Mouse (Mus musculus) heart, embryonic 11.5 days (tissue): ENCODE measurements at regions not wholly inside any gene's neighbourhood (a gene's known extent, or its start where the extent isn't known, plus 50 kb on each side); places are given as distances from the start of the nearest gene placed in this dataset.

Source experiments
- ATAC-seq: fragments of 200-750 bp; cut with Nextera tagmentation; replicated peaks from 2 replicates; pipeline ENCODE4 v1.8.0; 2017; ENCODE audit warnings: moderate library complexity; ENCODE audit not compliant: insufficient number of reproducible peaks, low FRiP score, low TSS enrichment
- H3K27ac ChIP-seq: fragments of 300-500 bp; sonication (generic); 2 replicates; pipeline ENCODE4 v1.5.1; 2014; ENCODE audit warnings: mild to moderate bottlenecking, low read depth, low read length
- H3K27me3 ChIP-seq: fragments of 300-500 bp; sonication (generic); 2 replicates; pipeline ENCODE4 v1.6.1; 2014; ENCODE audit warnings: mild to moderate bottlenecking, low read length, mixed read lengths; ENCODE audit not compliant: control insufficient read depth, insufficient read depth
- H3K36me3 ChIP-seq: fragments of 300-500 bp; sonication (generic); 2 replicates; pipeline ENCODE4 v1.6.1; 2014; ENCODE audit warnings: mild to moderate bottlenecking, low read length, moderate library complexity, mixed read lengths; ENCODE audit not compliant: control insufficient read depth, insufficient read depth
- H3K4me1 ChIP-seq: fragments of 300-500 bp; sonication (generic); 2 replicates; pipeline ENCODE4 v1.6.1; 2014; ENCODE audit warnings: low read length; ENCODE audit not compliant: control insufficient read depth, insufficient read depth
- H3K4me2 ChIP-seq: fragments of 300-500 bp; sonication (generic); 2 replicates; pipeline ENCODE4 v1.6.1; 2014; ENCODE audit warnings: mild to moderate bottlenecking, moderate library complexity
- H3K4me3 ChIP-seq: fragments of 300-500 bp; sonication (generic); 2 replicates; pipeline ENCODE4 v1.5.1; 2014; ENCODE audit warnings: low read depth, low read length
- H3K9ac ChIP-seq: fragments of 300-500 bp; sonication (generic); 2 replicates; pipeline ENCODE4 v1.6.1; 2014; ENCODE audit warnings: mild to moderate bottlenecking, low read depth, low read length, moderate library complexity
- H3K9me3 ChIP-seq: fragments of 300-500 bp; sonication (generic); replicated peaks from 2 replicates; pipeline ENCODE4 v1.6.1; 2016; ENCODE audit warnings: low read length; ENCODE audit not compliant: control insufficient read depth
- WGBS: fragments of 180-500 bp; shearing (Covaris S2); extraction: QIAGEN DNeasy Blood & Tissue Kit; methylation state at CpG from one replicate; pipeline ENCODE4 v1.1.7; 2014; ENCODE audit not compliant: insufficient replicate concordance; 5-methylcytosine and 5-hydroxymethylcytosine counted together

DNA sequence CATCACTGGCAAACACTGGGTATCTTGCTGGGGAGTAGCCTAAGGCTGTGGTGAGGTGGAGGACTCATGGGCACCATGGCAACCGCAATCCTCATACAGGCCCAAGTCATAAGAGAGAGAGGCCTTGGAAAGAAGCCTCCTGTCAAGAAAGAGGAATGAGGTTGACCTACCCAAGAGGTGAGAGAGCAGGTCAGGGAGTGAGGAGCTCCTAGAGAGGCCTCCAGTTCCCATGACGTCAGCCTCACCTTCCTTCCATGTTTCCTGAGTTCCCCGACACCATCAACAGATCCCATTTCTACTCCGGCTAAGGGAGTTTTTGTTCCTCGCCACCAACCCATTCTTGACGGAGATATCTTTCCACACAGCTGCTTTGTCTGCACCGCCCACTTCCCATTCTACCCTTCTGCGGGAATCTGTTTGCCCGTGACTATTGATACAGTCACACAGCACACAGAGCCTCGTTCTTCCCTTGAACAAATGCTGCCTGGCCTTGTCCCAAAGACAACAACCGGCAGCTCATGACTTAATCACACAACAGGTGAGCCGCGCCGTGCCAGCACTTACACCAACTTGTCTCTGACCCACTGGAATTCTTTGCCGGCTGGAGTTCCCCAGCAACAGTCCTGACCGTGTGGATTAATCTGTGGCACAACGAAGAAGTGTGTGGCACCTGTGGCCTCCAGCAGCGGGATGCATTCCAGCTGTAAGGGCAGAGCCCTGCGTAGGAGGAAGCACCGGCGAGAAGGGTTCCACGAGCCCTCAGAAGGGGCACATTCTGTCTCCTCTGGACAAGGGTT is 111.8 kb upstream of the Rreb1 start:
- WGBS = 60% methylated on average over 22 of the region's 22 CpGs
- no peaks in the 10 kb centered on the region for H3K27me3 ChIP-seq
- no peak overlapping the region for H3K4me2 ChIP-seq
- 0 out of 2 replicates have a peak overlapping the region, but pooled peaks have one; percentile 46 for H3K27ac ChIP-seq
- H3K4me3 ChIP-seq = no peak overlapping the region
- H3K9me3 ChIP-seq = no peaks in the 10 kb centered on the region
- H3K36me3 ChIP-seq = no peaks in the 10 kb centered on the region
- ATAC-seq = peak; percentile 55; the same call in 1 of the 2 replicates
- H3K4me1 ChIP-seq = peaks cover 4% of the 10 kb centered on the region; the same call in 1 of the 2 replicates
- no peak overlapping the region for H3K9ac ChIP-seq

DNA sequence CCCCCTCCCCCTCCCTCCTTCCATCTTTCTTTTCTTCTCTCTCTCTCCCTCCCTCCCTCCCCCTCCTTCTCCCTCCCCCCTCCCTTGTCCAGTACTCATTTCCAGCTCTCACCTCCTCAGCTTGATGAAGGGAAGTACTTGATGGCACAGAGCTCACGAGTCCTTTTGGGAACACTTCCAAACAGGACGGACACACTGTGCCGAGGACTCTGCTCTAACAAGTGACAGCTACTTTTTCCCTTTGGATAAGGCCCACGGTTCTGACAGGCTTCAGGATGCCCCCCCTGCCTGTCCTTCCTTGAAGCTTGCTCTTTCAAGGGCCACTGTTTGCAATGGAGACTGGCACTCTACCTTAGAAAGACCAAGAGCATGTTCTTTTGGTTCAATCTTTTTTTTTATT is 110.8 kb upstream of the Rreb1 start:
- H3K9ac ChIP-seq = no peak overlapping the region
- no peaks in the 10 kb centered on the region for H3K36me3 ChIP-seq
- H3K4me2 ChIP-seq = no peak overlapping the region
- H3K4me3 ChIP-seq = no peak overlapping the region
- WGBS = 35% methylated on average over 4 of the region's 4 CpGs
- H3K9me3 ChIP-seq = no peaks in the 10 kb centered on the region
- peaks cover 4% of the 10 kb centered on the region; the same call in 1 of the 2 replicates for H3K4me1 ChIP-seq
- H3K27ac ChIP-seq = no peak overlapping the region
- ATAC-seq = no peak
- H3K27me3 ChIP-seq = no peaks in the 10 kb centered on the region

DNA sequence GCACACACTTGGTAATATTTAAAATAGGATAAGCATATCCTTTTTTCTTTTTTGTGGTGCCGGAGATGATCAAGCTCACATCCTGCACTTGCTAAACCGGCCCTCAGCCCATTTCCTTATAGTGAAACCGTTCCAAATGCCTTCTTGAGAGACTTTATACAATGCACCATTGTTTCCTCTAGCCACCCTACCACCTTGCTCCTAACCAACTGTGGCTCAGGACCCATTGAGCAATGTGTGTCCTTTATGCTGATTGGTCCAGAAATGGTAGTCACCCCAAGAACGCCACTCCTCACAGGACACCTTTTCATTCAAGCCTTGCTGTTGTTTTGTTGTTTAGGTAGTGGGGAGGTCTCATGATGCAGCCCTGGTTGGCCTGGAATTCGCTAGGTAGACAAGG is 110.3 kb upstream of the Rreb1 start:
- Histone ChIP-seq H3K27me3 (no peaks in the 10 kb centered on the region), H3K4me1 (peaks cover 7% of the 10 kb centered on the region; the same call in 1 of the 2 replicates), H3K36me3 (no peaks in the 10 kb centered on the region), H3K27ac (no peak overlapping the region), H3K4me2 (no peak overlapping the region), H3K9ac (no peak overlapping the region), H3K4me3 (no peak overlapping the region), H3K9me3 (no peaks in the 10 kb centered on the region)
- ATAC-seq = no peak
- WGBS = 65% methylated on average over 5 of the region's 5 CpGs

DNA sequence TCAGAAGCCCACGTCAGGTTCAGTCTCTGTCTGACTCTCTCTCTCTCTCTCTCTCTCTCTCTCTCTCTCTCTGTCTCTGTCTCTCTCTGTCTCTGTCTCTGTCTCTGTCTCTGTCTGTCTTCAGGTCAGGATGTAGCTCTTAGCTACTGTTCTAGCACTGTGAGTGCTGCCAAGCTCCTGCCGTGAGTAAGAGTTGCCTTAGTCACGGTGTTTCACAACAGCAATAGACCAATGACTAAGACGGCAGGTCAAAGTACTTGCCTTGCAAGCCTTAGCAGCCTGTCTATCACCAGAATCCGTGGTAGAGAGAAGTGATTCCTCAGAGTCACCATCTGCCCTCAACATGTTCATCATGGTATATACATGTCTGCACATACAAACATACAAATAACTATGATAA is 107.1 kb upstream of the Rreb1 start:
- H3K36me3 ChIP-seq = no peaks in the 10 kb centered on the region
- H3K9ac ChIP-seq = no peak overlapping the region
- no peak overlapping the region for H3K4me3 ChIP-seq
- no peak overlapping the region for H3K27ac ChIP-seq
- no peak for ATAC-seq
- no peaks in the 10 kb centered on the region for H3K9me3 ChIP-seq
- no peak overlapping the region for H3K4me2 ChIP-seq
- 82% methylated on average over 5 of the region's 5 CpGs for WGBS
- peaks cover 7% of the 10 kb centered on the region; the same call in 1 of the 2 replicates for H3K4me1 ChIP-seq
- no peaks in the 10 kb centered on the region for H3K27me3 ChIP-seq

DNA sequence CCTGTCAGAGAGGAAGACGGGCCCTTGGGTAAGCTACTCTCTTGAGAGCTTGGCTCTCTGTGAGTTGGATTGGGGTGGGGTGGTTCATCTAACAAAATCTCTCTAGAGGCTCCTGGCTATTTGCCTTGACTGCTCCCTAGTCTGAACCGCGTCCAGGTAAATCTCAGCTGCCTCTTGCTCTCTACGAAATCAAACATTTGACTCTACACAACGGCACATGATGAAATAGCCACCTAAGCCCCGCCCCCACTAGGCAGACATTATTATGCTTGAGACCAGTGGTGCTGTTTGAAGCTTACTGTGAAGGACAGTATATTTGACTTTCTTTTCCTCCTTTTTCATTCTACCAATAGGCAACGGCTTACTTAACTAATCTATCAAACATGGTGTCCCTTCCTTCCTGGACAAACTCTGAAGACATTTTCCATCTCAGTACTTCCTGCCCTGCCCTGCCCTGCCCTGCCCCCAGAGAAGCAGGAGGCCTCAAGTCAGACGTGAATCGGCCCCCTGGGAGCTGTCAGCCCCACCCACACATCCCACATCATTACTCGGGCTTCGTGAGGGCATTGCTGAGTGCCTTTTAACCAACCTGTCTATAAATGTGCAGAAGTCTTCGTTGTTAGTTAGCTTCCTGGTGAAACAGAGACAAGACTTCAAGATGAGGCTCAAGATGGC is 103.4 kb upstream of the Rreb1 start:
- no peak overlapping the region for H3K9ac ChIP-seq
- 59% methylated on average over 12 of the region's 12 CpGs for WGBS
- H3K27me3 ChIP-seq = no peaks in the 10 kb centered on the region
- H3K9me3 ChIP-seq = no peaks in the 10 kb centered on the region
- H3K36me3 ChIP-seq = no peaks in the 10 kb centered on the region
- peaks cover 15% of the 10 kb centered on the region for H3K4me1 ChIP-seq
- H3K4me2 ChIP-seq = no peak overlapping the region
- H3K4me3 ChIP-seq = no peak overlapping the region
- no peak overlapping the region for H3K27ac ChIP-seq
- no peak for ATAC-seq

DNA sequence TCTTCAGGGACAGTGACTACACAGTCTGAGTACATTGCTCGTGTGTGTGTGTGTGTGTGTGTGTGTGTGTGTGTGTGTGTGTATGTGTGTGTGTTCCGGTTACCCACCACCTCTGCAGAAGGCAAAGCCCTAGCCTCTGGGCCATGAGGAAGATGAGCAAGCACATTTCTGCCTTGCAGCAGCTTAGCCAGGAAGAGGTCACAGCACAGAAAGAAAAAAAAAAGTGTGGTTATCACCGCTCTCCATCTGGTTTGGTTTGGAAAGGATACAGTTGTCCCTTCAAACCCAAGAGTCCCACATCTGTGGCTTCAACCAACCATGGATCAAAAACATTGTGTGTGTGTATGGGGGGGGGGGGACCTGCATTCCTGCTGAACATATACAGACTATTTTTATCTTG is 102.5 kb upstream of the Rreb1 start:
- H3K9me3 ChIP-seq = no peaks in the 10 kb centered on the region
- no peak overlapping the region for H3K4me3 ChIP-seq
- peaks cover 15% of the 10 kb centered on the region for H3K4me1 ChIP-seq
- H3K4me2 ChIP-seq = no peak overlapping the region
- no peak overlapping the region for H3K9ac ChIP-seq
- ATAC-seq = no peak
- no peak overlapping the region for H3K27ac ChIP-seq
- H3K27me3 ChIP-seq = no peaks in the 10 kb centered on the region
- H3K36me3 ChIP-seq = no peaks in the 10 kb centered on the region
- 82% methylated on average over 3 of the region's 3 CpGs for WGBS

DNA sequence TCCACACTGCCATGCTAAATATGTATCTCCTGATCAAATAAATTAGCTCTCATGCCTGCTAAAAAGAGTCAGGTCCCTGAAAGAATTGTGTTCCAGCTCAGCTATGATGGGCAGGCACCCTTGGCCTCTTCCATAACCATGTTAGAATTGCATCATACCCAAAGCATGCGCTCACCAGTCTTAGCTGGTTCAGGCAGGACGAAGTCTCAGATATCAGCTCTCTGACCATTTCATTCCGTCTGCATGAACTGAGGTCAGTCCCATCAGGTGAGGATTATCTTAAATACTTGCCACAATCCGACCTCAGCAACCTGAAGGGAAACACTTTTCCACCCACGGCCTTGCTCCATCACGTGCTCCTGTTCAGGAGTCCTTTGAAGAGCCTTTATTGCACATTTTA is 101.3 kb upstream of the Rreb1 start:
- Histone ChIP-seq H3K9me3 (no peaks in the 10 kb centered on the region), H3K27ac (0 out of 2 replicates have a peak overlapping the region, but pooled peaks have one; percentile 46), H3K9ac (no peak overlapping the region), H3K36me3 (no peaks in the 10 kb centered on the region), H3K4me2 (no peak overlapping the region), H3K4me1 (peaks cover 15% of the 10 kb centered on the region), H3K4me3 (no peak overlapping the region), H3K27me3 (no peaks in the 10 kb centered on the region)
- ATAC-seq = no peak
- 54% methylated on average over 6 of the region's 6 CpGs for WGBS

DNA sequence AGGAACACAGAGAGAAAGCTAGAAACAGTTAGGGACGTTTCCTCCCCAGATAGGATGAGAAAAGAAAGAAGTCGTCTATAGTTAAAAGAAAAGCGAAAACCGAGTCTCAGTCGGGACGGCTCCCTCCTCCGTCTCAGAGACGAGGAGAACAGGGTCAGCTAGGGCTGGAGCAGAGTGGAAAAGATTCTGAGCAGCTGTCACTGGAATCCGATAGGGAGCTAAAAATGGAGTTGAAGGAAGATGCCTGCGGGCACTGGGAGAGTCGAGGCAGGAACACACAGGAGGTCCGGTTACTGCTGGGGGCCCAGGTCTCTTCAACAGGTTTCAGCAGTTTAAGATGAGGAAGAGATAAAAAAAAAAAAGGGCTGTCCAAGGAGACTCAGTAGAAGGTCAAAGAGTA is 99.9 kb upstream of the Rreb1 start:
- no peak overlapping the region for H3K4me3 ChIP-seq

More for the DNA sequence above, 99.9 kb upstream of the Rreb1 start:
- peak overlapping the region; percentile 49 for H3K4me2 ChIP-seq
- H3K27me3 ChIP-seq = no peaks in the 10 kb centered on the region
- H3K27ac ChIP-seq = no peak overlapping the region
- peaks cover 13% of the 10 kb centered on the region for H3K4me1 ChIP-seq
- H3K9me3 ChIP-seq = no peaks in the 10 kb centered on the region
- no peak overlapping the region for H3K9ac ChIP-seq
- no peaks in the 10 kb centered on the region for H3K36me3 ChIP-seq
- 27% methylated on average over 12 of the region's 12 CpGs for WGBS
- no peak for ATAC-seq
